Mouse (Mus musculus) neural tube, embryonic 15.5 days (tissue): Measurements from ENCODE around the gene Fcrlb. TPM values are rescaled to one million over a fixed set of nuclear protein-coding genes. Genes with fewer than 3 reads are reported as not detected.

Experiments
- ATAC-seq: fragments of 200-750 bp; cut with Nextera tagmentation; 2 replicates; pipeline ENCODE4 v1.8.0; 2017; ENCODE audit warnings: mild to moderate bottlenecking, moderate TSS enrichment, moderate library complexity; ENCODE audit not compliant: low FRiP score
- H3K27ac ChIP-seq: fragments of 300-500 bp; sonication (generic); replicated peaks from 2 replicates; pipeline ENCODE4 v1.5.1; 2015; ENCODE audit warnings: mild to moderate bottlenecking, inconsistent platforms
- H3K27me3 ChIP-seq: fragments of 300-500 bp; sonication (generic); replicated peaks from 2 replicates; pipeline ENCODE4 v1.6.1; 2015; ENCODE audit warnings: inconsistent platforms
- H3K36me3 ChIP-seq: fragments of 300-500 bp; sonication (generic); 2 replicates; pipeline ENCODE4 v1.6.1; 2015; ENCODE audit warnings: inconsistent platforms
- H3K4me1 ChIP-seq: fragments of 300-500 bp; sonication (generic); 2 replicates; pipeline ENCODE4 v1.6.1; 2015; ENCODE audit warnings: inconsistent platforms
- H3K4me2 ChIP-seq: fragments of 300-500 bp; sonication (generic); 2 replicates; pipeline ENCODE4 v1.6.1; 2015; ENCODE audit warnings: inconsistent platforms, mild to moderate bottlenecking, moderate library complexity
- H3K4me3 ChIP-seq: fragments of 300-500 bp; sonication (generic); replicated peaks from 2 replicates; pipeline ENCODE4 v1.5.1; 2015; ENCODE audit warnings: mild to moderate bottlenecking, inconsistent platforms
- H3K9ac ChIP-seq: fragments of 300-500 bp; sonication (generic); replicated peaks from 2 replicates; pipeline ENCODE4 v1.6.1; 2015; ENCODE audit warnings: mild to moderate bottlenecking, inconsistent platforms
- H3K9me3 ChIP-seq: fragments of 300-500 bp; sonication (generic); replicated peaks from 2 replicates; pipeline ENCODE4 v1.6.1; 2016; ENCODE audit warnings: inconsistent platforms
- WGBS: fragments of 180-500 bp; shearing (Covaris S2); methylation state at CpG from one replicate; pipeline ENCODE4 v1.1.7; 2015; ENCODE audit warnings: mixed read lengths; 5-methylcytosine and 5-hydroxymethylcytosine counted together
- polyA plus RNA-seq: library from polyadenylated mRNA; unstranded; fragments of >200 nt; fragmentation: Nextera tagmentation; extraction: Ambion mirVana; gene quantifications from 2 replicates; pipeline ENCODE4 v1.2.1, GENCODE M21; 2015

Gene Fcrlb
- polyA plus RNA-seq, 1 experiment from 2014 or later, result 1.1 TPM

DNA sequence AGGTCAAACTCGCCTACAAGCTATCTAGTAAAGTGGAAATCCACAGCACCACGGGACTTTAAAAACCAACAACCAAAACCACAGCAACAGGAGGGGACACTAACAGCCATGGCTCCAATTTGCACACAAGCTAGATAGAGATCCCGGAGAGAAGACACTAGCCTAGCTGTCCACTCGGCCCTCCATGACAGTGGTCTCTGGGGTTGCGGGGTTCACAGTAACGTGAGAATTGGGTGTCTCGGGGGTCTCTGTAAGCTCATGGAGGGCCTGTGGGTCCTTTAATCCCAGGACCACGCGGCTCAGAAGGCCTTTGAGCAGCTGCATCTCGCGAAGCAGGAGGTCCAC is 5.7 kb downstream of the Fcrlb start:
- H3K4me1 ChIP-seq, result peaks cover 17% of the 10 kb centered on the region
- peak overlapping the region; percentile 64 for H3K4me3 ChIP-seq
- peaks cover 61% of the 10 kb centered on the region for H3K27me3 ChIP-seq
- H3K9ac ChIP-seq, result peak overlapping the region; percentile 62
- H3K27ac ChIP-seq, result no peak overlapping the region
- WGBS, result 21% methylated on average over 11 of the region's 11 CpGs
- no peaks in the 10 kb centered on the region for H3K36me3 ChIP-seq
- peak overlapping the region; percentile 92 for H3K4me2 ChIP-seq
- H3K9me3 ChIP-seq, result no peaks in the 10 kb centered on the region
- ATAC-seq, result no peak

DNA sequence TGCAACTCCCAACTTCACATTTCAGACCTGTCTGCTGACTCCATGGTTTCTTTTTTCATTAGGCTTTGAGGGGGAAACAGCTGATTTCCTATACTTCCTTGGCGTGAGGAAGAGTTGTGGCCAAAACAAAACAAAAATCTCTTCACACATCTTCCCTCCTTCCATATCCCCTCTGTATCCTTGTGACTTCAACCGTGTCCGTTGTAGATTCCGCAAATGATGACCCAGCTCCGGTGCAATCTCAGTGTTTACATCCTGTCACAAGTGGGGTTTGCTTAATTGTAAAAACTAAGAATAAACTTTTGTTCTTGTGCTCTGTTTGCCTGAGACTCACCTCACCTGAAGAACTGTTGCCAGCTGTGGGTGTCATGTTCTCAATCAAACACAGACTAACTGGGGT is 9.3 kb downstream of the Fcrlb start:
- H3K9me3 ChIP-seq, result no peaks in the 10 kb centered on the region
- peaks cover 17% of the 10 kb centered on the region for H3K4me1 ChIP-seq
- H3K27me3 ChIP-seq, result peaks cover 50% of the 10 kb centered on the region
- 89% methylated on average over 5 of the region's 5 CpGs for WGBS
- ATAC-seq, result no peak
- H3K4me3 ChIP-seq, result no peak overlapping the region
- no peak overlapping the region for H3K4me2 ChIP-seq
- no peaks in the 10 kb centered on the region for H3K36me3 ChIP-seq
- no peak overlapping the region for H3K9ac ChIP-seq
- H3K27ac ChIP-seq, result no peak overlapping the region

DNA sequence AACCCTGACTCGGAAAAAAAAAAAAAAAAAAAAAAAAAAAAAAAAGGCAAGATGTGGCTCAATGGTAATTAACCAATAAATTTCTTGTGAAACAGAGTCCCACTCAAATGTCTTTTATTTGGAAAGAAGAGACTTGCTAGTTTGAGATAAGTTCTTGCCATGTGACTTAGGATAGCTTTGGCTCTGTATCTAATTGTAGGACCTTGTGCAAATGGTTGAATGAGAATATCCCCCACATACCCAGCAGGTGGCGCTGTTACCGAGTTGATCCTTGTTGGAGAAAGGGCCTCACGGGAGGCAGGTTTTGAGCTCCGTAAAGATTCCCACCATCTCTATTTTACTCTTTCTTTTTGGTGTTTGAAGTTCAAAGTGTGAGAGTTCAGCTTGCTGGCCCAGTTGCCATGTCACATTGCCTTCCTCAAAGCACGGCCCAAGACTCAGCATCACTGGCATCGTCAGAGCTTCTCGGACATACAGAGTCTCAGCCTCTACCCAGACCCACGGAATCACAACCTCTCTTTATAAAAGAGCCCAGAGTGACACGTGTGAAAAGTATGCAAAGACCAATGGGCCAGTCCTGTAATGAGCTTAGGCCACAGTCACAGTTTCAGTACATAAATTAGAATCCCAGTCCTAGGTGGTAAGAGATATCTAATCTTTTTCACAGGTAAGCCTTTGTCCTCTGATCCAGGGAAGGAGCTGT is 11.1 kb downstream of the Fcrlb start:
- Histone ChIP-seq H3K27me3 (peaks cover 43% of the 10 kb centered on the region), H3K9ac (no peak overlapping the region), H3K9me3 (no peaks in the 10 kb centered on the region), H3K27ac (no peak overlapping the region), H3K4me3 (no peak overlapping the region), H3K36me3 (no peaks in the 10 kb centered on the region), H3K4me2 (peak overlapping the region; percentile 27), H3K4me1 (0 out of 2 replicates have a peak, but pooled peaks cover 3% of the 10 kb centered on the region)
- ATAC-seq, result peak; percentile 66; the same call in 1 of the 2 replicates
- WGBS, result 33% methylated on average over 10 of the region's 10 CpGs

DNA sequence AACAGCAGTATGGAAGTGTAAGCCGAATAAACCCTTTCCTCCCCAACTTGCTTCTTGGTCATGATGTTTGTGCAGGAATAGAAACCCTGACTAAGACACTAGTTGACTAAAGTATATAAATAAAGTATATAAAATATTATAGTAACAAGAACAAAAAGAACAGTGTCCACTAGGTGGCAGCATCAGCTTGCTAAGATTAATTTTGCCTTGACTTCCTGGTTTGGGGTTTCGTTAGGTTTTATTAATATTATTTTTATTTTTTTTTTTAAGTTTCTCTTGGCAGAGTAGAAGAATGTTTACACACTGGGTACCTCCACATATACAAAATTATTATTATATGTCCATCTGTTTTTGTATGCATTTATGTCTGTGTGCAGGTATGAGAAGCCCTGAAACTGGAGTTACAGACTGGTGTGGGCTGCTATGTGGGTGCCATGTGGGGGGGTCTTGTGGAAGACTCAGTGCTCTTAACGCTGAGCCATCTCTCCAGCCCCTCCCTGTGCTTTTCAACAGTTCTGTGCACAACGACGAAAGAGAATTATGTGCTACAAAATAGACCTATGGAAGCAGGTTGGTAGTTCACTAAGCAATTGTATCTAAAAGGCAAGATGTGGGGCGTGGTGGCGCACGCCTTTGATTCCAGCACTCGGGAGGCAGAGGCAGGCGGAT is 11.8 kb downstream of the Fcrlb start:
- Histone ChIP-seq H3K9me3 (no peaks in the 10 kb centered on the region), H3K9ac (no peak overlapping the region), H3K27ac (no peak overlapping the region), H3K4me3 (no peak overlapping the region), H3K4me1 (0 out of 2 replicates have a peak, but pooled peaks cover 3% of the 10 kb centered on the region), H3K4me2 (peak overlapping the region; percentile 23), H3K36me3 (no peaks in the 10 kb centered on the region), H3K27me3 (peaks cover 38% of the 10 kb centered on the region)
- 37% methylated on average over 10 of the region's 10 CpGs for WGBS
- no peak; the same call in 1 of the 2 replicates for ATAC-seq

DNA sequence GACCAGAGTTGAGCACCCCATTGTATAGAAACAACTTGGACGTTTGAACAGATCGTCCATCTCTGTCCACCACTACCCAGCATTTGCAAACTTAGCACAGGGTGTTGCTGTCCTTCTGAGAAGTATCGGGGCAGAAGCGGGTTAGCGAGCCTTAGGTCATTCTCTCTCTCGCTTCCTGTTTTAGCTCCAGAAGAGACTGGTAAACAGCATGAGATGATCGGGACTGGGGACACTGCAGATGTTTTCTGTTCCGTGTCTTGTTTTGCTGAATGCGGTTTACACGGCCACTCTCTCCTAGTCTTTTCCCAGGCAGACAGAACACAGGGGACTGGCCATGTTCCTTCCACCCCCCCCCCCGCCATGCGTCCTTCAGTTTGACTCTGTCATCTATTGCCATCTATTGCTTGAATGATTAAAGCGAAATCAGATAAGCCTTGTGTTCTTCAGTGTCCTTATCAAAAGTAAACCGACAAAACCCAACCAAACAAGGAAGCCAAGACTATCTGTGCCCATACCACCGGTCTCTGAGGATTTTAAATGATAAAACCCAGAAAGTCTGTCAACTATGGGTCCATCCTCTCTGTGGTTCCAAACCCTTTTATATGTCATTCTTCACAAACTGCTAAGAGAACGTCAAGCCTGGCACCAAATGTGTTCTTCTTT is 14.2 kb downstream of the Fcrlb start:
- no peak overlapping the region for H3K4me3 ChIP-seq
- H3K9ac ChIP-seq, result no peak overlapping the region
- peaks cover 27% of the 10 kb centered on the region for H3K27me3 ChIP-seq
- H3K36me3 ChIP-seq, result no peaks in the 10 kb centered on the region
- ATAC-seq, result no peak
- H3K9me3 ChIP-seq, result no peaks in the 10 kb centered on the region
- no peak overlapping the region for H3K4me2 ChIP-seq
- 0 out of 2 replicates have a peak, but pooled peaks cover 3% of the 10 kb centered on the region for H3K4me1 ChIP-seq
- H3K27ac ChIP-seq, result no peak overlapping the region
- 82% methylated on average over 16 of the region's 16 CpGs for WGBS

DNA sequence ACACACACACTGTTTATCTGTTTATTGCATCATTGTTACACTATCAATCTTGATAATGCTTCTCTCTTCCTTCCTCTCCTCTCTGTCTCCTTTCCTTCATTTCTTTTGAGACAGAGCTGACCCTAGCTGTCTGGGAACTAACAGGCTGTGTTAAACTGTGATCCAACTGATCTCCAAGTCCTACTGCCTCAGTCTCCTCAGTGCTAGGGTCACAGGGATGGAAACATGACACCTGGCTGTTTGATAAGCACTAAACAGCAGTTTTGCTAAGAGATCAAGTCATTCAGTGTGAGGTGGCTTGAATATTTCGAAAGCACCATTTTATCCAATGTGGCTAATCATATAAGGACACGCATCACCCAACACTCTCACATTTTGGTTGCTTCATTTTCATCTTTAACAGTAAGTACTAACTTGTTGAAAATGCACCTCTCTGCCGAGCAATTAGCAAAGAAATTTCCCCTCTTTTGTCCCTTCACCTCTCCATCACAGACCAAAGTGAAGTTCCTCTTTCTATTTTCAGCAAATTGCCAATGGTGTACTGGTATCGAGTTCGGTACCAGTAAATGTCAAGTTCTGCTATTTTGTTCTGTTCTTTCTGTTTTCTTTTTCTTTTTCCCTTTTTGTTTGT is 16.0 kb downstream of the Fcrlb start:
- H3K27me3 ChIP-seq, result peaks cover 15% of the 10 kb centered on the region
- no peak for ATAC-seq
- 88% methylated on average over 5 of the region's 5 CpGs for WGBS

DNA sequence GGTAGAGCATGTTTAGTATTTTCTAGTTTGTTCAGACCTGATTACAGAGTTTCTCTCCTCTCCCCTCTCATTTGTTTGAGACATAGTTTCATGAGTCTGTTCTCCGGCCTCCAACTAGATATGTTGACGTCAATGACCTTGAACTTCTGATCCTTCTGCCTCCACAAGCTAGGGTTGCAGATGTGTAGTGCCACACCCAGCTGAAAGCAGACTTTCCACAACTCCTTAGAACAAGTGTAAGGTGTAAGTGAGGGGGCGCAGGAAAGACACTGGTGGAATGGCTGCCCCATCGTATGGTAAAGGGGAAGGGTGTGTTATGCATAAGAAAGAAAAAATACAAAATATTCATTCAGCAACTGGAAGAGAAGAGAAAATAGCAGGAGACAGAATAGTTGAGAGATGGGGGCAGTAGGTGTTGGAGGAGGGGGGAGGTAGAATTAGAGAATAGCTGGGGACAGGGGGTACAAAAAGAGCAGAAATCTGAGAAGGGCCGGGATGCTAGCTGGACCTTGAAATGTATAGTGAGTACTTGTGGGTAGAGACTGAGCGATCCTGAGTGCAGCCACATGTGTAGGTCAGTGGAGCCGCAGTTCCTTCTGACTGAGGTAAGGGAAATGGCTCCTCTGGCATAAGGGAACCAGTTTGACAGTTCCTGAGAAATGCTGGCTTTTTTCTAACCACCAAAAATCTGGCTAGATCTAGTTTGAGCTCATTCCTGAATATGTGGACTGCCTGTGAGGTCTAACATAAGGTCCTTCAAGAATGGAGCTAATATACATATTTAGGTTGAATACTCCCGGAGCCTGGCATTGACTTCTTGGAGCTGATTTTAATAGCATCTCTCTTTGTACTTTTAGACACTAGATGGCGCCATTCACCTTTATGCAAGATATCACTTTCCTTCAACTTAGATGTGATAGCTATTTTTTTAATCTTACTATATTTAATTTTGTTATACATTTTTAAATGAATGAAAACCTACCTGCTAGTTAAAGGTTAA is 17.8 kb downstream of the Fcrlb start:
- no peaks in the 10 kb centered on the region for H3K36me3 ChIP-seq
- peaks cover 15% of the 10 kb centered on the region for H3K27me3 ChIP-seq
- no peaks in the 10 kb centered on the region for H3K4me1 ChIP-seq
- 63% methylated on average over 9 of the region's 9 CpGs for WGBS
- no peak for ATAC-seq
- no peak overlapping the region for H3K4me2 ChIP-seq
- H3K9ac ChIP-seq, result no peak overlapping the region
- H3K9me3 ChIP-seq, result no peaks in the 10 kb centered on the region
- no peak overlapping the region for H3K4me3 ChIP-seq
- H3K27ac ChIP-seq, result no peak overlapping the region

More for the DNA sequence above, 16.0 kb downstream of the Fcrlb start:
- Histone ChIP-seq H3K9ac (no peak overlapping the region), H3K4me2 (no peak overlapping the region), H3K4me3 (no peak overlapping the region), H3K9me3 (no peaks in the 10 kb centered on the region), H3K4me1 (0 out of 2 replicates have a peak, but pooled peaks cover 3% of the 10 kb centered on the region), H3K27ac (no peak overlapping the region), H3K36me3 (no peaks in the 10 kb centered on the region)

DNA sequence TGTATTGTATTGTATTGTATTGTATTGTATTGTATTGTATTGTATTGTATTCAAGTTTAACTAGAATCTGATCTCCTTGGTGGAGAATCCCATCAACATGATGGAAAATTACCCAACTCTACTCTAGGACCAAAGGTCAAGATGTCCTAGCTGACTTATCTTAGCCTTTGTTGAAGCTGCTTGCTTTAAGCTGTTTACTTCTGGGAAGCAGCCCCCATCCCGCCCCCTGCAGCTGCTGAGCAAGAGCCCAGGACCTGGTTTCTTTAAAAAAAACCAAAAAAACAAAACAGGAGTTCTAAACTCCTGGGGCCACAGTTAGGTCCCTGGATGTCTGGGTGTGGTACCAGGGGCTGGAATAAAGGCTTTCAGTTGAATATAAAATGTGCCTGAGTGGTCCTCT is 20.5 kb downstream of the Fcrlb start:
- Histone ChIP-seq H3K4me1 (no peaks in the 10 kb centered on the region), H3K4me3 (no peak overlapping the region), H3K27ac (no peak overlapping the region), H3K4me2 (no peak overlapping the region), H3K9me3 (no peaks in the 10 kb centered on the region), H3K27me3 (peaks cover 4% of the 10 kb centered on the region), H3K9ac (no peak overlapping the region), H3K36me3 (no peaks in the 10 kb centered on the region)
- WGBS, result 67% methylated on average over 1 of the region's 1 CpGs
- no peak for ATAC-seq

DNA sequence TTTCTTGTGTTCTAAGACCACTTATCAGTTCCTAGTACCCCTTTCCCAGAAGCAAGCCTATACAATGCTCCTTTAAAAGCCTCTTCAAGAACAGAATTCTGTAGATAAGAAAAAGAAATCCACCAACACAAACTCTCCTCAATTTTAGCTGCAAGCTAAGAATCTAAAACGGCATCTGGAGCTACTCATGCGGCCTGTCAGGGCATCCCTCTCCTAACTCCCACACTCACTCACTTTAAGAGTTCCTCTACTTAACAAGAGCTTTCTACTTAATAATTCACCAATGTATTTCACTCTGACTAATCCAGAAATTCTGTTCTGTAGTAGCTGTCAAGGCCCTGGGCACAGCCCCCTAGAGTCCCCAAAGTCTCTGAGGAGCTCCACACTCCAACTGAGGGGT is 21.1 kb downstream of the Fcrlb start:
- no peak overlapping the region for H3K4me3 ChIP-seq
- no peak for ATAC-seq
- no peaks in the 10 kb centered on the region for H3K36me3 ChIP-seq
- no peak overlapping the region for H3K9ac ChIP-seq
- no peaks in the 10 kb centered on the region for H3K4me1 ChIP-seq
- no peak overlapping the region for H3K4me2 ChIP-seq
- WGBS, result 90% methylated on average over 2 of the region's 2 CpGs
- H3K27ac ChIP-seq, result no peak overlapping the region
- H3K9me3 ChIP-seq, result no peaks in the 10 kb centered on the region
- H3K27me3 ChIP-seq, result peaks cover 2% of the 10 kb centered on the region

DNA sequence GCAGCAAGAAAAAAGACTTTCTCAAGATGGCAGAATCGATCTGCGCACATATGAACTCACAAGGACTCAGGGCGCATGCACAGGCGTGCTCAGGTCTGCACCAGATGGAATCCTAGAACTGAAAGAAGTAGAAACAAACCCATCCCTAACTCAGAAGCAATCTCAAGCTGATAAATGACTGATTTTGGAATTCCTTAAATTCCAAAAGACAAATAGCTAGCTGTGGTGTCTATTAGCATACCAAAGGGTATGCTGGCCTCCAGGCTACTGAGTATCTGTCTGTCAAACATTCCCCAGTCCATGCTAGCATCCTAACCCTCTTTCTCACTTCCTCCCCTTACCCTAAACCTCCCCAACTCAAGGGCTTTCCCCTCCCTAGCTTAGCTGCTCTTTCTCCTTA is 23.4 kb downstream of the Fcrlb start:
- Histone ChIP-seq H3K4me1 (peaks cover 6% of the 10 kb centered on the region), H3K36me3 (no peaks in the 10 kb centered on the region), H3K4me2 (no peak overlapping the region), H3K4me3 (no peak overlapping the region), H3K9me3 (no peaks in the 10 kb centered on the region), H3K9ac (no peak overlapping the region), H3K27me3 (no peaks in the 10 kb centered on the region), H3K27ac (no peak overlapping the region)
- WGBS, result 79% methylated on average over 4 of the region's 4 CpGs
- no peak for ATAC-seq

DNA sequence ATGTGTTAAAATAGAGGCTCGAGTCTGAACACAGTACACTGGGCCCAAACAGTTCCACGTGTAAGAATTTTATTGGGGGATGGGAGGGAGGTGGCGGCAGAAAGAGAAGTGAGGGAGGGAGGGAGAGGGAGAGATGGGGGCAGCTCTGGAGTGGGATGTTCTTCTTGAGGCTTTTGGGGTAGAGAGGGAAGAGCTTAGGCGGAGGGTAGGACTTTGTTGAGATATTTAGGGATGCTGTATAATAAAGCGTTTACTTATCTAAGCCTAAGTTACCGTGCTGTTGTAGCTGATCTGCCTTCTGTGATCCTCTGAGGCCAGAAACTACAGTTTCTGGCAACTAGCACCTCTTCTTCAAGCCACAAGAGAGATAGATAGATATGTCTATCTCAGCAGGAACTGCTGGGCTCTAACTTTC is 26.7 kb downstream of the Fcrlb start:
- Histone ChIP-seq H3K9me3 (no peaks in the 10 kb centered on the region), H3K27me3 (no peaks in the 10 kb centered on the region), H3K27ac (no peak overlapping the region), H3K4me2 (peak overlapping the region; percentile 74; the same call in 1 of the 2 replicates), H3K4me3 (no peak overlapping the region), H3K4me1 (peaks cover 23% of the 10 kb centered on the region), H3K9ac (no peak overlapping the region), H3K36me3 (peaks cover 2% of the 10 kb centered on the region)
- WGBS, result 42% methylated on average over 6 of the region's 6 CpGs
- no peak; the same call in 1 of the 2 replicates for ATAC-seq
